Mouse (Mus musculus): ENCODE measurements around the gene Ap1m1.

GRCm38 (mm10) chr8:72197997-72198396 is 41.8 kb upstream of the Ap1m1 start:
- peak; percentile 43 for TF ChIP-seq POLR2A (IDR thresholded peaks at IDR 0.05; ENCODE audit: insufficient read depth, low read length)
- no peak for TF ChIP-seq CTCF (IDR thresholded peaks at IDR 0.05; ENCODE audit: low read depth, low read length)
- TF ChIP-seq EP300 (IDR thresholded peaks at IDR 0.05; ENCODE audit: insufficient read depth, low read depth, low read length) = no peak

All from ES-Bruce4 (cell line).